21 mouse cellular contexts compared by ENCODE assay signal in genomic region chr11:52747766-52748456, GRCm38 (mm10). TPM values are rescaled to one million over a fixed set of nuclear protein-coding genes. Genes with fewer than 3 reads are reported as not detected.
DNase-seq lines count a peak whose midpoint lies in the region; ATAC-seq and TF ChIP-seq lines count a peak whose summit lies in the region.
"Had no signal": no experiment of that assay in that cellular context is flagged by ENCODE, and none has a peak within 500 bp of the region (broad histone marks: within the 10 kb centered on the region; RNA-seq: fewer than 3 reads in every experiment).

No protein-coding gene starts in this region.

- 0 out of 2 replicates have a peak overlapping the region, but pooled peaks have one; percentile 9 for H3K27ac ChIP-seq in hindbrain, embryonic 10.5 days
- H3K27ac ChIP-seq in hindbrain, embryonic 14.5 days, result no peak overlapping the region
- H3K27ac ChIP-seq in midbrain, embryonic 11.5 days (ENCODE audit: low read depth, low read length), result no peak overlapping the region
- no peak overlapping the region for H3K27ac ChIP-seq in midbrain, postnatal 0 days (ENCODE audit: low read depth, low read length)
- H3K27ac ChIP-seq: forebrain, embryonic 12.5 days; heart, embryonic 13.5 days; hindbrain, postnatal 0 days; layer of hippocampus, adult 2 months had no signal

- no peak for ATAC-seq in hindbrain, embryonic 14.5 days (ENCODE audit: low FRiP score)
- ATAC-seq in midbrain, embryonic 11.5 days (ENCODE audit: low FRiP score), result no peak
- no peak for ATAC-seq in midbrain, postnatal 0 days (ENCODE audit: low FRiP score)
- ATAC-seq in megakaryocyte-erythroid progenitor cell, adult 5-6 weeks (replicated peaks; ENCODE audit: low FRiP score, low TSS enrichment, poor library complexity, severe bottlenecking), result no peak
- ATAC-seq: hindbrain, postnatal 0 days; intestine, postnatal 0 days; liver, postnatal 0 days; midbrain, embryonic 16.5 days had no signal

- DNase-seq in hindbrain, embryonic 10.5 days (ENCODE audit: low spot score), result peak; percentile 66
- DNase-seq in hindbrain, embryonic 14.5 days (ENCODE audit: low spot score), result no peak
- DNase-seq in midbrain, embryonic 11.5 days (ENCODE audit: low spot score, missing footprints), result peak; percentile 86
- no peak for DNase-seq in midbrain, postnatal 0 days (ENCODE audit: low spot score)
- peak; percentile 76 for DNase-seq in embryo, embryonic 10.5 days (ENCODE audit: low spot score)
- DNase-seq in layer of hippocampus, postnatal 14 days (ENCODE audit: low spot score in 2 of 2), result no peak
- DNase-seq: adrenal gland, adult 2 months; cerebellum, adult 9-11 months; liver; liver, postnatal 0 days; lung, postnatal 10 days; thymus, postnatal 14 days had no signal

- H3K4me3 ChIP-seq in hindbrain, embryonic 10.5 days, result no peak overlapping the region
- H3K4me3 ChIP-seq in hindbrain, embryonic 14.5 days (replicated peaks; ENCODE audit: low read length), result no peak overlapping the region
- H3K4me3 ChIP-seq in midbrain, embryonic 11.5 days (ENCODE audit: low read depth, low read length), result no peak overlapping the region
- no peak overlapping the region for H3K4me3 ChIP-seq in midbrain, postnatal 0 days (ENCODE audit: low read depth, low read length)
- H3K4me3 ChIP-seq: forebrain, embryonic 12.5 days; heart, embryonic 13.5 days; layer of hippocampus, adult 2 months had no signal

- H3K27me3 ChIP-seq in hindbrain, embryonic 10.5 days (ENCODE audit: insufficient read depth, poor library complexity, severe bottlenecking), result peaks cover 79% of the 10 kb centered on the region
- no peaks in the 10 kb centered on the region for H3K27me3 ChIP-seq in hindbrain, embryonic 14.5 days (ENCODE audit: control insufficient read depth, insufficient read depth, low read length)
- H3K27me3 ChIP-seq in midbrain, embryonic 11.5 days (ENCODE audit: control insufficient read depth, insufficient read depth, low read length), result no peaks in the 10 kb centered on the region; the same call in 1 of the 2 replicates
- no peaks in the 10 kb centered on the region for H3K27me3 ChIP-seq in midbrain, postnatal 0 days (ENCODE audit: insufficient read depth, low read length)
- H3K27me3 ChIP-seq: heart, embryonic 13.5 days had no signal

- 8% methylated on average over 6 of the region's 6 CpGs for WGBS in hindbrain, embryonic 10.5 days
- WGBS in hindbrain, embryonic 14.5 days, result 11% methylated on average over 6 of the region's 6 CpGs
- WGBS in midbrain, embryonic 11.5 days, result 4% methylated on average over 6 of the region's 6 CpGs
- 18% methylated on average over 6 of the region's 6 CpGs for whole genome bisulfite sequencing in midbrain, postnatal 0 days

- H3K9ac ChIP-seq in hindbrain, embryonic 14.5 days, result no peak overlapping the region
- no peak overlapping the region for H3K9ac ChIP-seq in midbrain, embryonic 11.5 days (ENCODE audit: low read length)
- H3K9ac ChIP-seq in midbrain, postnatal 0 days (replicated peaks; ENCODE audit: low read length, poor library complexity, severe bottlenecking), result no peak overlapping the region
- H3K9ac ChIP-seq: forebrain, embryonic 12.5 days; heart, embryonic 13.5 days; liver, postnatal 0 days had no signal

- no peaks in the 10 kb centered on the region for H3K9me3 ChIP-seq in hindbrain, embryonic 10.5 days
- no peaks in the 10 kb centered on the region for H3K9me3 ChIP-seq in hindbrain, embryonic 14.5 days (ENCODE audit: control insufficient read depth, low read length)
- no peaks in the 10 kb centered on the region for H3K9me3 ChIP-seq in midbrain, embryonic 11.5 days (ENCODE audit: control insufficient read depth, low read length)
- no peaks in the 10 kb centered on the region for H3K9me3 ChIP-seq in midbrain, postnatal 0 days (ENCODE audit: low read length)
- H3K9me3 ChIP-seq: forebrain, embryonic 12.5 days; heart, embryonic 13.5 days had no signal

- H3K36me3 ChIP-seq in hindbrain, embryonic 10.5 days, result no peaks in the 10 kb centered on the region
- H3K36me3 ChIP-seq in hindbrain, embryonic 14.5 days (replicated peaks; ENCODE audit: control insufficient read depth, insufficient read depth), result no peaks in the 10 kb centered on the region
- no peaks in the 10 kb centered on the region for H3K36me3 ChIP-seq in midbrain, embryonic 11.5 days (ENCODE audit: control insufficient read depth, insufficient read depth, low read length)
- no peaks in the 10 kb centered on the region for H3K36me3 ChIP-seq in midbrain, postnatal 0 days (ENCODE audit: insufficient read depth, low read length)
- H3K36me3 ChIP-seq: forebrain, embryonic 12.5 days; heart, embryonic 13.5 days had no signal

- peaks cover 26% of the 10 kb centered on the region for H3K4me1 ChIP-seq in hindbrain, embryonic 10.5 days (replicated peaks)
- peaks cover 3% of the 10 kb centered on the region; the same call in 1 of the 2 replicates for H3K4me1 ChIP-seq in hindbrain, embryonic 14.5 days (replicated peaks; ENCODE audit: control insufficient read depth, insufficient read depth, low read length)
- peaks cover 5% of the 10 kb centered on the region; the same call in 1 of the 2 replicates for H3K4me1 ChIP-seq in midbrain, embryonic 11.5 days (ENCODE audit: control insufficient read depth, insufficient read depth, low read length)
- H3K4me1 ChIP-seq in midbrain, postnatal 0 days (ENCODE audit: insufficient read depth, low read length), result no peaks in the 10 kb centered on the region

- TF ChIP-seq CTCF in midbrain, postnatal 0 days (IDR thresholded peaks at IDR 0.05), result no peak

- no peak overlapping the region for H3K4me2 ChIP-seq in hindbrain, embryonic 14.5 days (replicated peaks)
- H3K4me2 ChIP-seq in midbrain, embryonic 11.5 days, result no peak overlapping the region
- H3K4me2 ChIP-seq in midbrain, postnatal 0 days (ENCODE audit: low read depth, low read length, poor library complexity, severe bottlenecking), result no peak overlapping the region
- H3K4me2 ChIP-seq: forebrain, embryonic 12.5 days; heart, embryonic 13.5 days had no signal

RNA-seq across cellular contexts. Expression of gene Fstl4, which starts 16.5 kb away (rescaled TPM):
- polyA plus RNA-seq in hindbrain, embryonic 10.5 days (2016; fragmentation: Nextera tagmentation; extraction: Ambion mirVana), result 1.7 and 2.6 TPM in 2 replicates
- 10.1 and 10.5 TPM in 2 replicates for polyA plus RNA-seq in hindbrain, embryonic 14.5 days (2014; fragmentation: Nextera tagmentation; extraction: Ambion mirVana)
- 0.64 and 0.90 TPM in 2 replicates for polyA plus RNA-seq in midbrain, embryonic 11.5 days (2014; fragmentation: Nextera tagmentation; extraction: Ambion mirVana)
- total RNA-seq in midbrain, postnatal 0 days (2014; rRNA removed), result 7.1 and 7.6 TPM in 2 replicates
- polyA plus RNA-seq in midbrain, postnatal 0 days (2015; fragmentation: Nextera tagmentation; extraction: Ambion mirVana), result 9.1 and 9.4 TPM in 2 replicates
- total RNA-seq in layer of hippocampus, postnatal 14 days (2021), result 10 to 100 TPM; 14.4 to 14.8 TPM
- total RNA-seq in megakaryocyte-erythroid progenitor cell, adult 5-6 weeks (2014; fragmentation: Nextera tagmentation), result 0.49 TPM in 1 of 2 replicates, not detected in the other
- total RNA-seq in megakaryocyte-erythroid progenitor cell, adult 5-6 weeks (2017), result 0.19 TPM in 1 of 2 replicates, not detected in the other
- total RNA-seq: CH12.LX; gastrocnemius, adult 8-10 months had no signal
- polyA plus RNA-seq: liver, postnatal 0 days had no signal

Comparison
In these comparisons a context has a peak if more than half of its experiments do, and no peak if none do; other contexts are left out.
1. DNase-seq: peak in hindbrain, embryonic 10.5 days (single experiment), midbrain, embryonic 11.5 days (single experiment) and embryo, embryonic 10.5 days (single experiment); none in hindbrain, embryonic 14.5 days (single experiment), midbrain, postnatal 0 days (single experiment) and layer of hippocampus, postnatal 14 days (0 of 2).